Mouse (Mus musculus): ENCODE results near the gene Zfp335. TPM values are rescaled to one million over a fixed set of nuclear protein-coding genes. Genes with fewer than 3 reads are reported as not detected.
A peak's percentile ranks its signal among the peaks of the same experiment; 100 is the strongest.

Zfp335 gene
- polyA plus RNA-seq, 1 experiment from 2014 or later: 15.1 TPM

GRCm38 (mm10) chr2:164947506-164947905, 35.9 kb upstream of the Zfp335 start:
- H3K9ac ChIP-seq (replicated peaks): no peak overlapping the region
- H3K27me3 ChIP-seq: peaks cover 76% of the 10 kb centered on the region
- H3K4me1 ChIP-seq (replicated peaks): peaks cover 16% of the 10 kb centered on the region
- H3K36me3 ChIP-seq: no peaks in the 10 kb centered on the region
- WGBS: 27% methylated on average over 4 of the region's 4 CpGs
- no peaks in the 10 kb centered on the region for H3K9me3 ChIP-seq
- H3K27ac ChIP-seq: no peak overlapping the region
- ATAC-seq: 0 out of 2 replicates have a peak, but pooled peaks have one; percentile 34
- no peak overlapping the region for H3K4me3 ChIP-seq (replicated peaks)
- H3K4me2 ChIP-seq (replicated peaks): no peak overlapping the region

DNA sequence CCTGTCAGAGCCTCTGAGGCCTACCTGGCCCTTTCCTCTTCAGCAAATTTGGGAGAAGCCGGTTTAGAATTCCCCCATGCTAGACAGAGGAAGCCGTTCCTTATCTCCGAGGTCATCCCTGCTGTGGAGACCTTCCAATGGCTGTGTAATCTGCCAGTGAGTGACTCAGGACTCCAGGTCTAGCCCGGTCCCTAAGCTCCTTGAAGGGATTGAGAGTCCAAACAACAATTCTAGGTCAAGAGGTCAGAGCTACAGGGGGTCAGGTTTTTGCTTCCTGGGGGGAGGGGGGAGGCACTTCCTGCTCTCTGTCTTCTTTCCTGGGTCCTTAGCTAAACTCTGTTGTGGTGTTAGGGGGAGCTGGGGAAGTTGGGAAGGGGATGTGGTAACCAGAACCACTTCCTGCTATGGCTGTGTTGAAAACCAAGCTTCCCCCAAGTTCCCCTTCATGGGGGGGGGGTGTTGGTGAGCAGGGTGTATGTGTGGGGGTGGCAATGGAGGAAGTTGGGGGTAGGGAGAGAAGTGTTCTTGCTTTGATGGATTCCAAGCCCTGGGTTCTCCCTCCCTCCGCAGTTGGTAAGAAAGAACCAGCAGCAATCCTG, 31.2 kb upstream of the Zfp335 start:
- H3K27me3 ChIP-seq: peaks cover 60% of the 10 kb centered on the region
- H3K36me3 ChIP-seq: no peaks in the 10 kb centered on the region
- H3K4me2 ChIP-seq (replicated peaks): no peak overlapping the region
- peaks cover 26% of the 10 kb centered on the region for H3K4me1 ChIP-seq (replicated peaks)
- no peak overlapping the region for H3K27ac ChIP-seq
- whole genome bisulfite sequencing: 10% methylated on average over 5 of the region's 5 CpGs
- no peak overlapping the region for H3K9ac ChIP-seq (replicated peaks)
- no peak overlapping the region for H3K4me3 ChIP-seq (replicated peaks)
- H3K9me3 ChIP-seq: no peaks in the 10 kb centered on the region
- no peak for ATAC-seq

- H3K4me1 ChIP-seq (replicated peaks): peaks cover 26% of the 10 kb centered on the region
- no peaks in the 10 kb centered on the region for H3K9me3 ChIP-seq
- H3K4me2 ChIP-seq (replicated peaks): peak within 1 kb of the TSS; percentile 67
- H3K36me3 ChIP-seq: no peaks in the 10 kb centered on the region
- 25% methylated on average over 10 of the region's 10 CpGs for WGBS
- no peak for ATAC-seq
- H3K4me3 ChIP-seq (replicated peaks): no peak within 1 kb of the TSS
- peak within 1 kb of the TSS; percentile 80 for H3K27ac ChIP-seq
- 0 out of 2 replicates have a peak within 1 kb of the TSS, but pooled peaks have one; percentile 15 for H3K9ac ChIP-seq (replicated peaks)
- peaks cover 53% of the 10 kb centered on the region for H3K27me3 ChIP-seq
These were observed 28.7 kb upstream of the Zfp335 start, which contains the start of gene Mmp9 for GRCm38 (mm10) chr2:164940140-164940830. Gene Mmp9, plus strand, starts transcription at chr2:164940780.

DNA sequence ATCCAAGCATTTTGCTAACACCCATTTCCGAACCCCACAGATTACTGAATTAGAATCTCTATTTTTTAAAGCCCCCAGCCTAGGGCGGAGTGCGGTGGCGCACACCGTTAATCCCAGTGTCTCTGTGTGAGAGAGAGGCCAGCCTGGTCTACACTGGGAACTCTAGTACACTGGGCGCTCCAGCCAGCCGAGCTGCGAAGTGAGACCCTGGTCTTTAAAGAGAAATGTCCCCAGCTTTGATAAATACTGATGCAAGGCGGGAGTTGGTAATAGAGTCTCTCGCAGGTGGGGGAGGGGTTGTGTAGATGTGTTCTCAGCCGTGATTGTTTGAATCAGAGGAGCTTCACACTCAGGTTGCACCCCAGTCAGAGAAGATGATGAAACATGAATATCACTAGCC, 27.5 kb upstream of the Zfp335 start:
- Histone ChIP-seq H3K9me3 (no peaks in the 10 kb centered on the region), H3K9ac (replicated peaks) (peak overlapping the region; percentile 15; the same call in 1 of the 2 replicates), H3K27ac (peak overlapping the region; percentile 80), H3K36me3 (no peaks in the 10 kb centered on the region), H3K4me1 (replicated peaks) (peaks cover 29% of the 10 kb centered on the region), H3K27me3 (peaks cover 57% of the 10 kb centered on the region), H3K4me3 (replicated peaks) (peak overlapping the region; percentile 31), H3K4me2 (replicated peaks) (peak overlapping the region; percentile 67)
- under 1% methylated on average over 11 of the region's 11 CpGs for WGBS
- ATAC-seq: peak; percentile 80

DNA sequence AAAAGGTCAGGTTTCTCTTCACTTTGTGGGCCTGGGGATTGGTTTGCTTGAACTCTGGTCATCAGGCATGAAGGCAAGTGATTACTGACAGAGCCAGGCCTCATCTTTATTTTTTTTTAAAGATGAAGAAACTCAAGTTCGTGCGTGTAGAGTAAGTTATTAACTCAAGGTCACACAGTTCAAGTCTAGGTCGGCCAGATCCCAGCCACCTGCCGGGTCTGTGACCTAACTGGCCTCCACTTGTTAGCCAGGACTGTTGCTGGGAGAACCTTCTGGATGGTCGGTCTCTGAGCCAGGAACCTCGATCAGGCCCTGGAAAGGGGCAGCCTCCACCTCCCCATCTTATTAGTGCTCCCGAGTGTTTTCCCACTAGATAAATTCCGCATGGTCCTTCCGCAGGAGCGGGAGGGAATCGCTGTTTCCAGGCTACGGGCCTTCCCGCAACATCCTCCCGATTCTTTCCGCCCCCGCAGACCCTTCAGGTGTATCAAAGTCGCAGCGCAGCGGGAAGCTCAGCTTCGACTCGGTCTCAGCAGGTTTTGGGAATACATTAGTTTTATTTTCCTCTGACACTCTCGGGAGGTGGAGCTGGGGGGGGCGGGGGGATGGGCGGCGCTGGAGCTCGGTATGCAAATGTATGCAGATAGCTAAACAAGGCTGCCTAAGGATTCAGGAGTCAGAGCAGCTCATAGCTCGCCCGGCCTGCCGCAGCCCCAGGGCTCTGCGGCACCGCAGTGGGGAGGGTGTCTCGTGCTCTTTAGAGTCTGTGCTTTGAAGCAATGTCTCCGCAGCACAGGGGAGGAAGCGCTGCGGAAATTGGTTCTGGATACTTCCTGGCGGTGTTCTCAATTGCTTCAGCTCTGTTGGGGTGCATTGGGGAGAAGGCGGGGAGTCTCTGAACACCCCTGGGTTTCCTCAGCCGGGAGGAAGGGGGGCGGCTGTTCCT, 26.9 kb upstream of the Zfp335 start:
- peak; percentile 93 for ATAC-seq
- 3% methylated on average over 39 of the region's 39 CpGs for WGBS
- Histone ChIP-seq H3K36me3 (no peaks in the 10 kb centered on the region), H3K4me2 (replicated peaks) (peak overlapping the region; percentile 67), H3K27ac (peak overlapping the region; percentile 80), H3K9ac (replicated peaks) (peak overlapping the region; percentile 15; the same call in 1 of the 2 replicates), H3K27me3 (peaks cover 57% of the 10 kb centered on the region), H3K9me3 (no peaks in the 10 kb centered on the region), H3K4me1 (replicated peaks) (peaks cover 29% of the 10 kb centered on the region), H3K4me3 (replicated peaks) (peak overlapping the region; percentile 31)

DNA sequence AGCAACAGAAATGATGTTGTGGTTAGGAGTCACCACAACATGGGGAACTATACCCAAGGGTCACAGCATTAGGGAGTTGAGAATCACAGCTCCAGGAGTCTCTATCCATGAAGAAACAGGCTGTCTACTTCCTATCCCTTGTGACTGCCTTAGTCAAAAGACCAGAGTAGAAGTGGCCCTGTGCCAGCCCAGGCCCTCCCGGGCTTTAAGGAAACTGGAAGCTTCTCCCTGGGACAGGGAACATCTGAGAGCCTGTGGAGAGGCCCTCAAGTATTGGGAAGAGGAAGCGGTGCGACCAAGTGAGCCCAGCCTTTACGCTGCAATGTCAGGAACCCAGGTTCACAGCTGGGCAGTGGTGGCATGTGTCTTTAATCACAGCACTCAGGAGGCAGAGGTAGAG, 24.4 kb upstream of the Zfp335 start:
- peaks cover 32% of the 10 kb centered on the region for H3K4me1 ChIP-seq (replicated peaks)
- peaks cover 42% of the 10 kb centered on the region for H3K27me3 ChIP-seq
- H3K36me3 ChIP-seq: no peaks in the 10 kb centered on the region

GRCm38 (mm10) chr2:164933534-164933933, 22.0 kb upstream of the Zfp335 start:
- no peak overlapping the region for H3K4me2 ChIP-seq (replicated peaks)
- no peaks in the 10 kb centered on the region for H3K9me3 ChIP-seq
- no peaks in the 10 kb centered on the region for H3K36me3 ChIP-seq
- H3K9ac ChIP-seq (replicated peaks): no peak overlapping the region
- peaks cover 15% of the 10 kb centered on the region for H3K4me1 ChIP-seq (replicated peaks)
- H3K27ac ChIP-seq: no peak overlapping the region
- no peak for ATAC-seq
- no peak overlapping the region for H3K4me3 ChIP-seq (replicated peaks)
- H3K27me3 ChIP-seq: peaks cover 28% of the 10 kb centered on the region
- 45% methylated on average over 10 of the region's 10 CpGs for WGBS

More for the DNA sequence above, 24.4 kb upstream of the Zfp335 start:
- Histone ChIP-seq H3K4me2 (replicated peaks) (no peak overlapping the region), H3K4me3 (replicated peaks) (no peak overlapping the region), H3K9me3 (no peaks in the 10 kb centered on the region), H3K9ac (replicated peaks) (no peak overlapping the region), H3K27ac (no peak overlapping the region)
- ATAC-seq: no peak
- WGBS: 79% methylated on average over 4 of the region's 4 CpGs

DNA sequence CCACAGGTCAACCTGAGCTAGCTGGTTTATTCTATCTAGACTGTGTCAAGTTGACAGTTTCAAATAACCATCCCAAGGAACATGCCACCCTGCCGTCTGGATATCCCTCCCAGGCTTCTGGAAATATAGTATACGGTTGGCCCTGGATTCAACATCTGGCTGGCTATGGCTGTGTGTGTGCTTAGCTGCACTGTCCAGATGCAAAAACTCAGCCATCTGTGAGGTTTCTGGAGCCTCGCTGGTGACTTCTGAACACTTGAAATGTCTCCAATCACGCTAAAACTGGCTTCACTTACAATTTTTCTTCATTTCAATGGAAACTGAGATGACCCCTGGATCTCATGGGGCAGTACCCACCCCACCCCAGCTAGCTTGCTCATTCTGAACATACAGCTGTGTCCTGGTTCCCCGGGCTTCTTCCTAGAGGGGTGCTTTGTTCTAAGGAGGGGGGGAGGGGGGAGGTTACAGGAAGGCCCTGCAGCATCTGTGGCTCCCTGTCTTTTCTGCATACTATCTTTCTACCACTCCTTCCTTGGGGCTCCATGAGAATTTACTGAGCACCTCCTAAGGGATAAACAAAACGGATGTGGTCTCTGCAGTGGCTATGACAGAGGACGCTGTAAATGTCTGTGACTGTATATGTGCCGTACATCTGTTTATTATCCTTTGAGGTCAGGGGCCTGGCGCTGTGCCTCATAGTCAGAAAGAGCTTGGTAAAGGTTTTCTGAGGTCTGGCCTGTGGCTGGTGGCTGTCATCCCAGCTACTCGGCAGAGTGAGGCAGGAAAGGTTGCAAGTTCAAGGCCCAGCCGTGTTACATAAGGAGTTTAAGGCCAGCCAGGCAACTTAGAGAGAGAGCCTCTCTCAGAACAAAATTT, 19.4 kb upstream of the Zfp335 start:
- no peak overlapping the region for H3K27ac ChIP-seq
- 68% methylated on average over 11 of the region's 11 CpGs for WGBS
- no peaks in the 10 kb centered on the region for H3K36me3 ChIP-seq
- H3K4me1 ChIP-seq (replicated peaks): 0 out of 2 replicates have a peak, but pooled peaks cover 8% of the 10 kb centered on the region
- no peaks in the 10 kb centered on the region for H3K9me3 ChIP-seq
- no peak overlapping the region for H3K9ac ChIP-seq (replicated peaks)
- no peak for ATAC-seq
- no peak overlapping the region for H3K4me3 ChIP-seq (replicated peaks)
- peaks cover 12% of the 10 kb centered on the region for H3K27me3 ChIP-seq
- H3K4me2 ChIP-seq (replicated peaks): no peak overlapping the region

- Histone ChIP-seq H3K27ac (peak overlapping the region; percentile 47; the same call in 1 of the 2 replicates), H3K4me2 (replicated peaks) (no peak overlapping the region), H3K4me1 (replicated peaks) (peaks cover 29% of the 10 kb centered on the region), H3K36me3 (peaks cover 14% of the 10 kb centered on the region), H3K27me3 (peaks cover 2% of the 10 kb centered on the region; the same call in 1 of the 2 replicates), H3K9me3 (no peaks in the 10 kb centered on the region), H3K9ac (replicated peaks) (no peak overlapping the region; the same call in 1 of the 2 replicates), H3K4me3 (replicated peaks) (no peak overlapping the region)
- ATAC-seq: peak; percentile 85
- WGBS: 33% methylated on average over 11 of the region's 11 CpGs
These were observed 12.7 kb upstream of the Zfp335 start for GRCm38 (mm10) chr2:164924100-164924857.

DNA sequence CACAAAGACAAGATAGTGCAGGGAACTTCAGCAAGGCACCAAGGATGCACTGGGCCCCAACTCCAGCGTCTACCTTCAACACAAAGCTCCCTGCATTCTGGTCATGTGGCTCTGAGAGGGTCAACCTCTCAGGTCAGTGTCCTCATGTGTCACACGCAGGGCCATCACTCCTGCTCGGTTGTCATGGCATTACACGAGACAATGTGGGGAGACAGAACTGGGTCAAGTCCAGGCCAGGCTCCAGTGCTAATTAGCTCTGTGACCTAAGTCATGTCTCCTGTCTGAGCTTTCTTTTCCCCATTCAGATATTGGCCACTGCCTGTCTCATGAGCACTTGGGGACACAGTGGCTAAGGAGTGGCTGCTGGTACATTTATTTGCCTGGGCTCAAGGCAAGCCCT, 11.7 kb upstream of the Zfp335 start:
- Histone ChIP-seq H3K27me3 (peaks cover 2% of the 10 kb centered on the region; the same call in 1 of the 2 replicates), H3K36me3 (peaks cover 17% of the 10 kb centered on the region), H3K4me2 (replicated peaks) (no peak overlapping the region), H3K27ac (no peak overlapping the region), H3K4me1 (replicated peaks) (peaks cover 29% of the 10 kb centered on the region), H3K4me3 (replicated peaks) (no peak overlapping the region), H3K9ac (replicated peaks) (peak overlapping the region; percentile 23; the same call in 1 of the 2 replicates), H3K9me3 (no peaks in the 10 kb centered on the region)
- WGBS: 47% methylated on average over 4 of the region's 4 CpGs
- ATAC-seq: no peak

Measured in midbrain, embryonic 13.5 days (tissue).